Mouse (Mus musculus) intestine, embryonic 14.5 days (tissue): ENCODE data around the gene Lyrm1. TPM values are rescaled to one million over a fixed set of nuclear protein-coding genes. Genes with fewer than 3 reads are reported as not detected.

ENCODE experiments used
- ATAC-seq: fragments of 200-750 bp; cut with Nextera tagmentation; replicated peaks from 2 replicates; pipeline ENCODE4 v1.8.0; 2017; ENCODE audit warnings: low read depth, moderate number of reproducible peaks, moderate TSS enrichment, moderate library complexity; ENCODE audit not compliant: low FRiP score, low TSS enrichment
- DNase-seq: peaks from one replicate; pipeline ENCODE4 v3.0.0-alpha.2; 2018; ENCODE audit warnings: low spot score
- H3K27ac ChIP-seq: fragments of 300-500 bp; sonication (generic); 2 replicates; pipeline ENCODE4 v1.5.1; 2014; ENCODE audit warnings: low read depth, mild to moderate bottlenecking, control low read depth
- H3K27me3 ChIP-seq: fragments of 300-500 bp; sonication (generic); replicated peaks from 2 replicates; pipeline ENCODE4 v1.6.1; 2014; ENCODE audit warnings: low read length, control low read depth; ENCODE audit not compliant: control insufficient read depth, insufficient read depth
- H3K36me3 ChIP-seq: fragments of 300-500 bp; sonication (generic); 2 replicates; pipeline ENCODE4 v1.6.1; 2014; ENCODE audit warnings: low read length, control low read depth; ENCODE audit not compliant: control insufficient read depth, insufficient read depth
- H3K4me1 ChIP-seq: fragments of 300-500 bp; sonication (generic); replicated peaks from 2 replicates; pipeline ENCODE4 v1.6.1; 2014; ENCODE audit warnings: low read length, control low read depth, mixed read lengths; ENCODE audit not compliant: control insufficient read depth, insufficient read depth
- H3K4me2 ChIP-seq: fragments of 300-500 bp; sonication (generic); 2 replicates; pipeline ENCODE4 v1.6.1; 2014; ENCODE audit warnings: low read length
- H3K4me3 ChIP-seq: fragments of 300-500 bp; sonication (generic); 2 replicates; pipeline ENCODE4 v1.5.1; 2014; ENCODE audit warnings: low read depth, low read length, control low read depth, mixed read lengths
- H3K9ac ChIP-seq: fragments of 300-500 bp; sonication (generic); 2 replicates; pipeline ENCODE4 v1.6.1; 2014; ENCODE audit warnings: mild to moderate bottlenecking, low read length
- H3K9me3 ChIP-seq: fragments of 300-500 bp; sonication (generic); 2 replicates; pipeline ENCODE4 v1.6.1; 2016; ENCODE audit warnings: low read length, control low read depth; ENCODE audit not compliant: control insufficient read depth
- WGBS: fragments of 180-500 bp; shearing (Covaris S2); extraction: QIAGEN DNeasy Blood & Tissue Kit; methylation state at CpG from one replicate; pipeline ENCODE4 v1.1.7; 2014; 5-methylcytosine and 5-hydroxymethylcytosine counted together
- polyA plus RNA-seq: library from polyadenylated mRNA; unstranded; fragments of >200 nt; fragmentation: Nextera tagmentation; extraction: Ambion mirVana; gene quantifications from 2 replicates; pipeline ENCODE4 v1.2.1, GENCODE M21; 2014

Gene Lyrm1
- polyA plus RNA-seq, 1 experiment from 2014 or later = 8.0 TPM

GRCm38 (mm10) chr7:119897521-119898109 is 2.0 kb downstream of the Lyrm1 start:
- H3K4me2 ChIP-seq = no peak overlapping the region
- no peaks in the 10 kb centered on the region for H3K27me3 ChIP-seq
- H3K9me3 ChIP-seq = no peaks in the 10 kb centered on the region
- ATAC-seq (no peak), DNase-seq (no peak)
- H3K4me3 ChIP-seq = no peak overlapping the region
- WGBS = 93% methylated on average over 8 of the region's 8 CpGs
- H3K9ac ChIP-seq = no peak overlapping the region
- H3K27ac ChIP-seq = no peak overlapping the region
- H3K4me1 ChIP-seq = peaks cover 16% of the 10 kb centered on the region; the same call in 1 of the 2 replicates
- H3K36me3 ChIP-seq = no peaks in the 10 kb centered on the region

- peaks cover 16% of the 10 kb centered on the region; the same call in 1 of the 2 replicates for H3K4me1 ChIP-seq
- no peak overlapping the region for H3K9ac ChIP-seq
- H3K27ac ChIP-seq = no peak overlapping the region
- DNase-seq = no peak
- no peak for ATAC-seq
- 66% methylated on average over 1 of the region's 1 CpGs for WGBS
- H3K27me3 ChIP-seq = no peaks in the 10 kb centered on the region
- no peaks in the 10 kb centered on the region for H3K36me3 ChIP-seq
- H3K4me2 ChIP-seq = no peak overlapping the region
- H3K4me3 ChIP-seq = no peak overlapping the region
- no peaks in the 10 kb centered on the region for H3K9me3 ChIP-seq
Measured at GRCm38 (mm10) chr7:119898247-119898856, 2.7 kb downstream of the Lyrm1 start.

GRCm38 (mm10) chr7:119899386-119900057 is 3.9 kb downstream of the Lyrm1 start:
- Histone ChIP-seq H3K4me3 (no peak overlapping the region), H3K36me3 (no peaks in the 10 kb centered on the region), H3K4me2 (no peak overlapping the region), H3K4me1 (peaks cover 8% of the 10 kb centered on the region; the same call in 1 of the 2 replicates), H3K27me3 (no peaks in the 10 kb centered on the region), H3K27ac (no peak overlapping the region), H3K9me3 (no peaks in the 10 kb centered on the region), H3K9ac (no peak overlapping the region)
- ATAC-seq (no peak), DNase-seq (no peak)
- WGBS = 65% methylated on average over 3 of the region's 3 CpGs

GRCm38 (mm10) chr7:119906523-119907215 is 11.0 kb downstream of the Lyrm1 start:
- Histone ChIP-seq H3K27me3 (no peaks in the 10 kb centered on the region), H3K4me2 (no peak overlapping the region), H3K36me3 (no peaks in the 10 kb centered on the region), H3K27ac (no peak overlapping the region), H3K4me3 (no peak overlapping the region), H3K9ac (no peak overlapping the region), H3K9me3 (no peaks in the 10 kb centered on the region), H3K4me1 (no peaks in the 10 kb centered on the region)
- ATAC-seq (no peak), DNase-seq (no peak)
- WGBS = 89% methylated on average over 3 of the region's 3 CpGs

GRCm38 (mm10) chr7:119911727-119912126 is 16.1 kb downstream of the Lyrm1 start:
- DNase-seq (no peak), ATAC-seq (no peak)
- Histone ChIP-seq H3K9ac (no peak overlapping the region), H3K36me3 (no peaks in the 10 kb centered on the region), H3K4me1 (no peaks in the 10 kb centered on the region), H3K27ac (no peak overlapping the region), H3K27me3 (no peaks in the 10 kb centered on the region), H3K4me3 (no peak overlapping the region), H3K9me3 (no peaks in the 10 kb centered on the region), H3K4me2 (no peak overlapping the region)
- 64% methylated on average over 3 of the region's 3 CpGs for WGBS

- H3K27me3 ChIP-seq = no peaks in the 10 kb centered on the region
- H3K36me3 ChIP-seq = no peaks in the 10 kb centered on the region
- ATAC-seq (no peak), DNase-seq (no peak)
- 47% methylated on average over 2 of the region's 2 CpGs for WGBS
- H3K27ac ChIP-seq = no peak overlapping the region
- H3K9me3 ChIP-seq = no peaks in the 10 kb centered on the region
- no peak overlapping the region for H3K4me2 ChIP-seq
- H3K4me3 ChIP-seq = no peak overlapping the region
- H3K9ac ChIP-seq = no peak overlapping the region
- H3K4me1 ChIP-seq = no peaks in the 10 kb centered on the region
Measured at GRCm38 (mm10) chr7:119920457-119920856, 24.8 kb downstream of the Lyrm1 start.

GRCm38 (mm10) chr7:119921054-119921453 is 25.4 kb downstream of the Lyrm1 start:
- no peak for ATAC-seq
- Histone ChIP-seq H3K4me1 (no peaks in the 10 kb centered on the region), H3K36me3 (no peaks in the 10 kb centered on the region), H3K4me3 (no peak overlapping the region), H3K27ac (no peak overlapping the region), H3K9ac (no peak overlapping the region), H3K9me3 (no peaks in the 10 kb centered on the region), H3K4me2 (no peak overlapping the region), H3K27me3 (no peaks in the 10 kb centered on the region)
- no peak for DNase-seq
- WGBS = 77% methylated on average over 4 of the region's 4 CpGs

GRCm38 (mm10) chr7:119928783-119929440 is 33.3 kb downstream of the Lyrm1 start:
- 55% methylated on average over 2 of the region's 2 CpGs for WGBS
- no peak overlapping the region for H3K9ac ChIP-seq
- H3K4me3 ChIP-seq = no peak overlapping the region
- no peaks in the 10 kb centered on the region for H3K36me3 ChIP-seq
- no peak overlapping the region for H3K27ac ChIP-seq
- DNase-seq = no peak
- no peak overlapping the region for H3K4me2 ChIP-seq
- H3K9me3 ChIP-seq = no peaks in the 10 kb centered on the region
- no peaks in the 10 kb centered on the region for H3K4me1 ChIP-seq
- no peak for ATAC-seq
- H3K27me3 ChIP-seq = no peaks in the 10 kb centered on the region
